Mouse (Mus musculus): ENCODE measurements around the gene Gm10488.
"Not testable (repeated sequence)": the region's sequence is repeated elsewhere in the genome, so short reads cannot be mapped to it uniquely, and the experiment has no call there.

Gm10488 gene

DNA sequence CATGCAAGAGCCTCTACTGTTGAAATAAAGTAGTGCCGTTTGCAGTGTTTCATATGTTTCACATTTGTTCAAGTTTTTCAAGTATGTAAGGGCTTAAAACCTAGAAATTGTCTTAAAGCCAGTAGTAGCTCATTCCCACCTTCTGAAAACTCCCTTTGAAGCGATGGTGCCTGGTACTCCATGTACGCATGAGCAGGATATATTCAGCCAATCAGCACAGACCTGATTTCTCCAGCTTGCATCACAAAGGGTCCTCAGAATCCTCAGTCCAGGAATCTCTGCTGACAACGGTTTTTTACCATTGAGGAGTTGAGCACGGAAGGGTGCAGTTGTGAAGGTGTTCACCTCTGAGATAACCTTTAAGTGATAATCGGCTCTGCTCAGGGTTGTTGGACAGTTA lies at the start of gene Gm10488:
Gene Gm10488 (plus strand): TSS at position 301 of the 400 bp plus-strand sequence.
- not testable (repeated sequence) for DNase-seq (ENCODE audit: low spot score)
